Mouse (Mus musculus): ENCODE data around the gene Cmc4. TPM values are rescaled to one million over a fixed set of nuclear protein-coding genes. Genes with fewer than 3 reads are reported as not detected.
A peak's percentile ranks its signal among the peaks of the same experiment; 100 is the strongest.

Cmc4 gene
- polyA plus RNA-seq, 1 experiment from 2014 or later, result 18.2 TPM

DNA sequence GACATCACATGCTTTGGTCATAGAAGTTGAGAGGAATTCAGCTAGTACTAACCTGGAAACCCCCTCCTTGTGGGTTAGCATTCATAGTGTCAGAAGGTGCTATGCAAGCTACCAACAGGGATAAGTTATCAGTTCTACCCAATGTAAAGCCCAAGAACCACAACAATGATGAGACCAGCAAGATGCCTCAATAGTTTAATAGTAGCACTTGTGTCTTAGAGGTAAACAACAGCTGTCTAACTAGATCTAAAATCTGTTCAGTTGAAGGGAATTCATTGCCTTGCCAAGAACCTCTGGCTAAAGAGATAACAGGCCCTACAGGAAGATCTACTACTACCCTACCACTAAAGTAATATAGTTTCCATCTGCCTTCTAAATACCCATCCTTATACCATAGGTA, 39.6 kb downstream of the Cmc4 start:
- no peak overlapping the region for H3K27ac ChIP-seq (ENCODE audit: low read length)

DNA sequence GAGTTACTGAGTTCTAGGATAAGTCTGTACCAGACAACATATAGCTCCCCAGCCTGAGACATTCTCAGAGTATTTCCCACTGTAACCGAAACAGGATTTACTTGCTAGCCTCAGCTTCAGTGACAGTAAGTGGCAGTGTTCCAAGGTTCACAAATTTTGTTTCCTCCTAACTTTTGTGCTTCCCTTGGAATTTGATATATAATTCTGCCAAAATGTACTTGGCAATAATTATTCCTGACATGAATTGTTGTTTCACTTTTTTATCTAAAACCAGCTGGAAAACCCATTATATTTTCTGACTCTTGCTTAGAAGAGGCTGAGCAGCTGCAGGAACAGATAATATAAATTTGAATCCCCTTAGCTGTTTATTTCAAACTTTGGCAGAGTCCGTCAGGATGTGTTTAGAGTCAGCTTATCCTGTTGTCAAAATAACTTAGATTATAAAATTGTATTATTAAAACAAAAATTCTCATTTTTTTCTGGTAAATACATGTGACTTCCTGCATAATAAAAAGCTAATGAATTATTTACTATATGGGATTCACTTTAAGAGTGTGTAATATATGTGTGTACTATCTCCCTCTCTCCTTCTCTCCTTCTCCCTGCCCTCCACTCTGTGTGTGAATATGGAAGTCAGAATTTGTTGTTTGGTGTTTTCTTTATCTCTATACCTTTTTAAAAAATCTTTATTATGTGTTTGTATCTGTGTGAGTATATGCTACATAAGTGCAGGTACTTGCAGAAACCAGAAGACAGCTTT, 43.5 kb downstream of the Cmc4 start:
- no peak overlapping the region for H3K9ac ChIP-seq (ENCODE audit: low read length)
- no peak overlapping the region for H3K4me2 ChIP-seq (ENCODE audit: low read depth, low read length)
- H3K4me3 ChIP-seq (ENCODE audit: low read length), result no peak overlapping the region
- peak; percentile 45; the same call in 1 of the 2 replicates for ATAC-seq (replicated peaks; ENCODE audit: extremely low read depth, insufficient read depth, low FRiP score)
- no peak overlapping the region; the same call in 1 of the 2 replicates for H3K27ac ChIP-seq (ENCODE audit: low read length)
- no peaks in the 10 kb centered on the region for H3K27me3 ChIP-seq (ENCODE audit: control insufficient read depth, insufficient read depth, low read length)
- peaks cover 3% of the 10 kb centered on the region; the same call in 1 of the 2 replicates for H3K4me1 ChIP-seq (ENCODE audit: control insufficient read depth, insufficient read depth, low read length)
- no peaks in the 10 kb centered on the region for H3K36me3 ChIP-seq (ENCODE audit: control insufficient read depth, insufficient read depth)
- WGBS, result 53% methylated on average over 2 of the region's 2 CpGs
- H3K9me3 ChIP-seq (replicated peaks; ENCODE audit: control insufficient read depth, low read length), result no peaks in the 10 kb centered on the region

More for the DNA sequence above, 39.6 kb downstream of the Cmc4 start:
- Histone ChIP-seq H3K4me1 (ENCODE audit: control insufficient read depth, insufficient read depth, low read length) (no peaks in the 10 kb centered on the region), H3K9me3 (replicated peaks; ENCODE audit: control insufficient read depth, low read length) (no peaks in the 10 kb centered on the region), H3K9ac (ENCODE audit: low read length) (no peak overlapping the region), H3K36me3 (ENCODE audit: control insufficient read depth, insufficient read depth) (no peaks in the 10 kb centered on the region), H3K4me2 (ENCODE audit: low read depth, low read length) (no peak overlapping the region), H3K4me3 (ENCODE audit: low read length) (no peak overlapping the region), H3K27me3 (ENCODE audit: control insufficient read depth, insufficient read depth, low read length) (no peaks in the 10 kb centered on the region)
- ATAC-seq (replicated peaks; ENCODE audit: extremely low read depth, insufficient read depth, low FRiP score), result no peak

DNA sequence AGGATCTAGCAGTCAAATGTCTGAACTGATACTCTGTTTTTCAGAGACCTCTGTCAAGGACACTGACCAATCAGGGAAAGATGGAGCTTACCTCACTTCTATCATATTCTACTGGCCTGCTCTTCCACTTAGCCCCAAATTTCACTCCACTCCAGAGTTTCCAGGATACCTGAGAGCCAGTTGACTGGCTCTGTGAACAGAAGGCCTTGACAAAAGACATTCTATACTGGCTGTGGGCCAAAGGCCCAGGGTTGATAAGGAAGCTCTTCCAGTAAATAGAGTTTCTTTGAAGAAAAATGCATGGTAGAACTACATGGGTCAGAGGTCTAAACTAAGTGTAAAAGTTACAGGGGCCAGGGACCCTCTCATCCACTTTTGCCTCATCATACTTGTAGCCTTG, 46.2 kb downstream of the Cmc4 start:
- H3K27me3 ChIP-seq (ENCODE audit: control insufficient read depth, insufficient read depth, low read length), result no peaks in the 10 kb centered on the region
- H3K27ac ChIP-seq (ENCODE audit: low read length), result no peak overlapping the region
- no peaks in the 10 kb centered on the region for H3K9me3 ChIP-seq (replicated peaks; ENCODE audit: control insufficient read depth, low read length)
- H3K4me2 ChIP-seq (ENCODE audit: low read depth, low read length), result no peak overlapping the region
- H3K4me1 ChIP-seq (ENCODE audit: control insufficient read depth, insufficient read depth, low read length), result peaks cover 3% of the 10 kb centered on the region; the same call in 1 of the 2 replicates
- H3K36me3 ChIP-seq (ENCODE audit: control insufficient read depth, insufficient read depth), result no peaks in the 10 kb centered on the region
- H3K9ac ChIP-seq (ENCODE audit: low read length), result no peak overlapping the region
- no peak overlapping the region for H3K4me3 ChIP-seq (ENCODE audit: low read length)
- peak; percentile 60; the same call in 1 of the 2 replicates for ATAC-seq (replicated peaks; ENCODE audit: extremely low read depth, insufficient read depth, low FRiP score)

Other genes starting within 250 kb of the Cmc4 start
- gene Fundc2, start 34.2 kb downstream of the Cmc4 start, polyA plus RNA-seq (2015; fragmentation: Nextera tagmentation; extraction: Ambion mirVana), result 73.6 and 83.5 TPM in 2 replicates
- gene F8, start 34.0 kb downstream of the Cmc4 start, polyA plus RNA-seq (2015; fragmentation: Nextera tagmentation; extraction: Ambion mirVana), result 0.95 and 2.0 TPM in 2 replicates
- 6.4 and 7.3 TPM in 2 replicates for gene Mtcp1, start within 50 bp of the Cmc4 start, polyA plus RNA-seq (2015; fragmentation: Nextera tagmentation; extraction: Ambion mirVana)
- 54.3 and 54.4 TPM in 2 replicates for gene Brcc3, start within 50 bp of the Cmc4 start, polyA plus RNA-seq (2015; fragmentation: Nextera tagmentation; extraction: Ambion mirVana)
- gene Vbp1, start 97.7 kb upstream of the Cmc4 start, polyA plus RNA-seq (2015; fragmentation: Nextera tagmentation; extraction: Ambion mirVana), result 132 and 165 TPM in 2 replicates
- gene Rab39b, start 161.6 kb upstream of the Cmc4 start, polyA plus RNA-seq (2015; fragmentation: Nextera tagmentation; extraction: Ambion mirVana), result 0.29 and 0.34 TPM in 2 replicates